Mouse (Mus musculus): ENCODE measurements around the gene Nop9. TPM values are rescaled to one million over a fixed set of nuclear protein-coding genes. Genes with fewer than 3 reads are reported as not detected.
A peak's percentile ranks its signal among the peaks of the same experiment; 100 is the strongest.
"Not testable (repeated sequence)": the region's sequence is repeated elsewhere in the genome, so short reads cannot be mapped to it uniquely, and the experiment has no call there.

The Nop9 gene
- total RNA-seq, 2 experiments from 2014 or later, result 11.2 to 11.4 TPM

DNA sequence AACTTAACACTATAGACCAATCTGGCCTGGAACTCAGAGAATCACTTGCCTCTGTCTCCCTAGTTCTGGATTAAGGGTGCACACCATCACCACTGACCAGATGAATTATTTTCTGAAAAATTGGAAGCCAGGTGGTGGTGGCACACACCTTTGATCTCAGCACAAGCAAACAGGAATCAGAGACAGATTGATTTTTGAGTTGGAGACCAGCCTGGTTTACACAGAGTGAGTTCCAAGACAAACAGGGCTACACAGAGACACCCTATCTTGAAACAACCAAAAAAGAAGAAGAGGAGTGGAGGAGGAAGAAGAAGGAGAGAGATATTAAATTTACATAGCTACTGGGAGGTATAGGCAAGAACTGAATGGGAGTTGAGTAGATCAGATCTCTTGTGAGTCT lies 19.2 kb upstream of the Nop9 start:
- DNase-seq, result no peak
- intact Hi-C loops (cut with DNase I), result no loop called here

DNA sequence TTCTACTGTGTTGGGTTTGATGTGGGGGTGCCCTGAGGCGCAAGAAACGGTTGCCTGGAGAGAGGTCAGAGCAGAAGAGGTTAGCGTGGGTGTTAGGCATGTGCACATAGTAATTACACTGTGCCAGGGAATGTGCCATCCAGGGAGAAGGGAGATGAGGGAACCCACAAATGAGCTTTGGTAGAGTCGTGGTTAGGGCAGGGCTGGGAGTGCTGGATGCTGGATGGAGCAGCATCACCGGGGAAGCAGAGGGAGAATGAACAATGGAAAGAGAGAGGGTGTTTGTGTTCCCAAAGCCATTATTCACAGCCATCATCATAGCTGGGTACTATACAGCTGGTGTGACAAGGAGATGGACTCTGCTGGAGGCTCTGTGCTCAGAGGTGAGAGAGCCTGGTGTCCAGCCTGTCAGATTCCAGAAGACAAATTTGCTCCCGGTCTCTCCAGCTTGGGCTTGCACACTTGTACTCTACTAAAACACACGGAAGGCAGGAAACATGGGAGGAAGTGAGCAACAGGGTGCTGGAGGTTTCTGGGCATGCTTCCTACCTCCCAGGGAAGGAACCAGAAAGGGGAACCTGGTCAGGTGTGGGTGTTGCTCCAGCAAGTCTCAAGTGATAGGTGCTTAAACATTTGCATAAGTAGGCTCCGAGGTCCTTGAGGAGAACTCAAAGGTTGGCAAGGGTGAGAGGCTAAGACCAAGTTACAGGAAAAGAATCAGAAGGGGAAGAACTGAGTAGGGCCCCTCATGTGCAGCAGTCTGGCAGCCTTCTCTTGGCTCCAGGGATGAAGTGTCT lies 17.4 kb upstream of the Nop9 start:
- intact Hi-C loops (cut with DNase I), result no loop called here

DNA sequence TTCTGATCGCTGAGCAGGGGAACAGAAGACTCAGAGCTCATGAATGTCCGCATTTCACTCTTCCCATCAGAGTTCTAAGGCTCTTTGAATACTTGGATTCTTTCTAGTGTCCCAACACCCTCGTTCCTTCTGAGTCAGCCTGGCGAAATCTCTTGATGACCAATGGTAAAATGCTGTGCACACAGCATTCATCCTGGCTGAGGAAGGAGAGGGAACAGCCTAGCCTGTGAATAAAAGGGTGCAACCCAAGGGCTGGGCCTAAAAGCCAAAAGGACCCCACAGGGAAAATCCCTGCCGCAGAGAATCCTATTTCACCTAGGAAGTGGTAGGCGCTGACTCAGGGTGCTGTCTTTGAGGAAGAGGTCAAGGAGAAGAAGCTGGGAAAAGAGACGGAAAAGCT lies 15.4 kb upstream of the Nop9 start:
- no peak for DNase-seq
- intact Hi-C loops (cut with DNase I), result no loop called here

More for the DNA sequence above, 17.4 kb upstream of the Nop9 start:
- DNase-seq, result no peak

DNA sequence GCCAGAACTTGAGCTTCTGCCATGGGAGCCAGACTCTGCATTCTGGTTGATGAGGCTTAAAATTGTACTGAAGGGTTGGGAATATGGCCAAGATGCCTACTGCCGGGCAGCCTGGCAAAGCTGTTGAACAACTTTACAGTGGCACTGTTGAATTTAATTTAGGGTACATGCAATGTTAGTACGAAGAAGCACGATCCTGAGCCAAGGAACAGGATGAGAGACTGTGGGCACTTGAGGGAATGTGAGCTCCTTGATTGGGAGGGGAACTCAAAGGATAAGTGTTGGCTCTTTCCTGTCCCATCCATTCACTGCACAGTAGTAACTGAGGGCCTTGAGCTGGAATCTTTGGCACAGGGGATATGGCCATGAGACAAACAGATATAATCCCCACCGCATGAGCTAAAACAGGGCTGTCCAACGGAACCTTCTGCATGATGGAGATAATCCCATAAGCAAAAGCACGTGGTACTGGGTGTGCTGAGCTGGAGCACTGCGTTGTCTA lies 14.9 kb upstream of the Nop9 start:
- DNase-seq, result no peak
- intact Hi-C loops (cut with DNase I), result no loop called here

DNA sequence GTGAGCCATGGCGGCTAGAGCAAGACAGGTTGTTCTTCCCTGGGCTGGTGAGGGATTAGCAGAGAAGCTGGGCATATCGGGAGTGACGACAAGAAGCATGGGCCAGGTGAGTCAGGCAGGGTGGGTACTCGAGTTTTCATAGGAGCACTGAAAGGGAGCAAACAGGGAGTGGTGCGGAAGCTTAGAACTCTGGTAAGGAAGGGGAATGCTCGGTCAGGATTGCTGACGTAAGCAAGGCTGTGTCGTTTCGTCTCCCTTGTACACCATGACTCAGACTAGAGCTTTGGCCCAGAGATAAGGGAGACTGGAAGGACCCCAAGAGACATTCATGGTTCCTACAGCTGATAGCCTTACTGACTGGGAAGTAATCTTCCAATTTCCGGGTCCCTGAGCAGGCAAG lies 11.6 kb upstream of the Nop9 start:
- intact Hi-C loops (cut with DNase I), result no loop called here
- no peak for DNase-seq

DNA sequence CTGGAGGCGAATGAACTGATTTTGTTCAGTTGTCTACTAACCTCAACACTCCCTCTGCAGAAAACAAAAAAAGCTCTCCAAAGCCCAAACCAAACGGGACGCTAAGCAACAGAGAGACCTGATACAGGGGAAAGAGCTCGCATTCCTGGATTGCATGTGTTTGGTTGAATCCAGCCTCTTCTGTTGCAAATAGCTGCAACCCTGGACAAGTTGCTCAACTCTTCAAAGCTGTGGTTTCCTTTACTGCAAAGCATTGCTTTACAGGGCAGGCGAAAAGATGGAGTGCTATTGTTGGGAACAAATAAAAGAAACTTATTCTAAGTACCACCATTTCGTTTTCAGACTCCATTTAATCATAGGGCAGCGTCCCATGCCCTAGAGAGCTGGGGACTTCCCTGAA lies 10.6 kb upstream of the Nop9 start:
- intact Hi-C loops (cut with DNase I), result no loop called here

DNA sequence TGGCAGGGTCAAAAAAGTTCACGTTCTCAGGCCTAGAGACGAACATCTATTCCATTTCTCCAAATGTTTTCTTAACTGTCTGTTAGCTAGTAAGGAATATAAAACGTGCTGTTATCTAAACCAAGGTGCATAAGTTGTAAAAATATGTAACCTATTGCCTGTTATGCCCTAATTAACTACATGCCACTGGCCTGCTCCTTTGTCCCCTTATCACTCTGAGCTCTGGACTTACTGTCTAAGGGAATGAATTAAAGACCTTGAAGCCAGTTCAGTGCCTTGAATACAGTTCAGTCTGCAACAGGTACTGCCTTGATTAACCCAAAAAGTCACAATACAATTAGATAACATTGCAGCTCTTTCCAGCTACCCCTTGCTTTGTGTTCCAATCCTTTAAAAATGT lies 10.2 kb upstream of the Nop9 start:
- DNase-seq, result no peak
- intact Hi-C loops (cut with DNase I), result no loop called here

More for the DNA sequence above, 10.6 kb upstream of the Nop9 start:
- no peak for DNase-seq

GRCm38 (mm10) chr14:55735758-55736157 lies 9.7 kb upstream of the Nop9 start:
- no peak for DNase-seq
- intact Hi-C loops (cut with DNase I), result no loop called here

GRCm38 (mm10) chr14:55737086-55737687 lies 8.3 kb upstream of the Nop9 start:
- intact Hi-C loops (cut with DNase I), result no loop called here
- no peak for DNase-seq

GRCm38 (mm10) chr14:55743711-55744110 lies 1.8 kb upstream of the Nop9 start:
- intact Hi-C loops (cut with DNase I), result loop anchor here (1.0 to 10.0 kb wide), 3 partner anchors 61 to 249 kb away; partner anchors contain the start of gene Carmil3
- DNase-seq, result peak; percentile 87 to 94

- intact Hi-C loops (cut with DNase I), result loop anchor here (2.0 to 10.0 kb wide), 2 partner anchors 115 to 251 kb away; partner anchors contain the start of gene Carmil3
- DNase-seq, result no peak
Measured at GRCm38 (mm10) chr14:55745861-55746237, 356 bp downstream of the Nop9 start.

DNA sequence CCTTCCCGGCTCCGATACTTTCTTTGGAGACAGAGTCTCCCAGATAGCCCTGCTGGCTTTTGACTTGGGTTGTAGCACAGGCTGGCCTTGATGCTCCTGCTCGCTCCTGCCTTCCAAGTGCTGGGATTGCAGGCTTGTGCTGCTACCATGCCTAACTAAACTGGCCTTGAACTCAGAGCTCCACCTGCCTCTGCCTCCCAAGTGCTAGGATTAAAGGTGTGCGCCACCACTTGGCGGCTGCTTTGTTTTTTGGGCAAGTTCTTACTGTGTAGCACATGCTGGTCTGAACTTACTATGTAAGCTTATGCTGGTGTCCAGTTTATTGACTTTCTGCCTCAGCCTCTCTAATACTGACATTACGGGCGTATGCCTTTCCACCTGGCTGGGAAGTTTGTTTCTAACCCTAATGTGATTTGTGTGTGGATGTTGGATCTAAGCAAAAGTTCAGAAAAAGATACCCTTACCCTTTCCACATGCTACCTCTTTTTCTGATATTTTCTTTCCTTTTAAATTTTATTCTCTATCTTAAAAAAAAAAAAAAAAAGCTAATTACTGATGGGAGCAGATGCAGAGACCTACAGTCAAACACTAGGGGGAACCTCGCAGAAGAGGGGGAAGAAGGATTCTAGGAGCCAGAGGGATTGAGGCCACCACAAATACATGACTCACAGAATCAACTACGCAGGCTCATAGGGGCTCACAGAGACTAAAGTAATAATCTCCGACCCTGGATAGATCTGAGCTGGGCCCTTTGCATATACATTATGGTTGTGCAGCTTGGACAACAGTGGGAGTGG lies 1.8 kb downstream of the Nop9 start:
- no peak for DNase-seq
- intact Hi-C loops (cut with DNase I), result loop anchor here (10.0 kb wide), 1 partner anchor 252 kb away; the partner anchor contains the start of gene Carmil3

DNA sequence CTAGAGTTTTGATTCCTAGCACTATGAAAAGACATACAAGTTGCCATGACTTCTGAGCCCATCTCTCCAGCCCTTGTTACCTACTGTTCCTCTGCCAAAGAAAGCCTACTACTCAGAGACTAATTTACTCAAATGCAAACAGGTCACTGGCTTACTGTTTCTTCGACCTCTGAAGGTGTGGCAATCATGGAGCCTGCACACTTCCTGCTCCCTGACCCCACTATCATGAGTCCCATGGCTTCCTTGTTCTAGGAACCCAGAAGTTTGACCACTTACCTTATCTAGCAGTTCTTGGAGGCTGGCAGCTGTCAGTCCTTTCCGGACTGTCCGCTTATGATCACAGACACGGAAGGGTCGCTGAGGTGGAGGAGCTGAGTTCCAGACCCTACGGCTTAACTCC lies 12.1 kb downstream of the Nop9 start:
- no peak for DNase-seq
- intact Hi-C loops (cut with DNase I), result no loop called here

GRCm38 (mm10) chr14:55758363-55758784 lies 12.9 kb downstream of the Nop9 start, which contains the start of gene Cideb:
Gene Cideb, minus strand, starts transcription at chr14:55758458.
- intact Hi-C loops (cut with DNase I), result no loop called here
- DNase-seq, result peak; percentile 37 to 62

DNA sequence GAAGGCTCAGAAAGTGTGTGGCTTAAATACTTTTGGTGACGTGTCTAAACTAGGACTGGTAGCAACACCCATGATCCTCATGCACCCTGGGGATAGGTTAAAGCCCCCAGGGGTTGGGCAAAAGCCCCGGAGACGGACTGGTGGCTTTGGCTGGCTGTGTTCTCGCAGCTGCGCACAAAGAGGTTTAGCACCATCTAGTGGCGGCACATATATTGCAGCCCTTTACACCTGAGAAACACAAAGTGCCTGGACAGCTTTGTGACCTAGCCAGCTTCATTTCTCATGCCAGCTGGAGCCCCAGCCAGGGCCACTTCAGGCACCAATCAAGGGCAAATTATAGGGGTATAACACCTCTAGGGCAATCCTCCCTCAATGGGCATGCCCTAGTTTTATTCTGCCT lies 14.7 kb downstream of the Nop9 start:
- DNase-seq, result peak; percentile 84 to 91
- intact Hi-C loops (cut with DNase I), result not testable (repeated sequence)

DNA sequence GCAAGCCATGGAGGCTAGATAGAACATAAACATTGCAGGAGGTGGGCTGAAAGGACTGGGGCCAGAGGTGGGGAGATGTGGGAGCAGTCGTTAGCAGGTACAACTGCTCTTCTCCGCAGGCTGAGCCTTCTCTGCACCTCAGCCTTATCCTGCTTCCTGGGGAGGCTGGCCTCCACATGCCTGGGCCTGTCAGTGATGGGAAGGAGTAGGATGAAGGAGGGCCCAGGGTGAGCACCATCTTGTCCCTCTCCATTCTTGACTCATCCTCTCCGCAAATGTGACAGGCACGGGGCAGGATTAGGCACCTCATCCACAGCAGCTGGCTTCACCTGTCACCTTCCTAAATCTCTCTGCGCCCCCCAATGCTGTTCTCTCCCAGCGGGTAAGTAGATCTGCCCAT lies 15.7 kb downstream of the Nop9 start, which contains the start of gene Ltb4r2:
Ltb4r2 (plus strand) TSS at position 266 of the 400 bp plus-strand sequence.
- intact Hi-C loops (cut with DNase I), result no loop called here
- no peak for DNase-seq

GRCm38 (mm10) chr14:55762001-55762821 lies 16.7 kb downstream of the Nop9 start:
- DNase-seq, result peak; percentile 64 to 74
- intact Hi-C loops (cut with DNase I), result no loop called here

GRCm38 (mm10) chr14:55763166-55763565 lies 17.7 kb downstream of the Nop9 start:
- no peak for DNase-seq
- intact Hi-C loops (cut with DNase I), result no loop called here

GRCm38 (mm10) chr14:55765696-55766095 lies 20.2 kb downstream of the Nop9 start, which contains the start of gene Ltb4r1:
Gene Ltb4r1, plus strand, starts transcription at chr14:55765962.
- DNase-seq, result no peak
- intact Hi-C loops (cut with DNase I), result no loop called here

Measured in heart, postnatal 14 days (tissue).